Mouse (Mus musculus): ENCODE data around the gene Corin. TPM values are rescaled to one million over a fixed set of nuclear protein-coding genes. Genes with fewer than 3 reads are reported as not detected.

Gene Corin
- polyA plus RNA-seq, 1 experiment = not detected

DNA sequence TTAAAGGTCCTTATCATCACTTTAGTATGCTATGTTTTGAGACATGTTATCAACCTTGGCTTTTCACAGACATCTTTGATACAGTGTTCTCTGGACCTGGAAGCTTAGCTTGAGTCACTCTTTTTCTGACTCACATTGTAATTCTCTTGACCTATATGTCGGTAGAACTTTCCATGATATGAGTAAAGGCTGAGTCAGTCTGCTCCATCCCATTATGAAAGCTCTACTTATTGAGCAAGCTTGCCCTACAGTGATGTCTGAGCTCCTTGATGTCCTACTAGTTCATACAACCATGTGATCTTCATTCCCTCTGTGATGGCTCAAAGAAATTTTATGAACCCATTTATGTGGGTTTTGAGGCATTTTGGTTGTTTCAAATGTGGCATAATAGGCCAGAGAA is 254.1 kb downstream of the Corin start:
- peaks cover 3% of the 10 kb centered on the region for H3K4me1 ChIP-seq (ENCODE audit: control insufficient read depth, insufficient read depth, low read length)

More for the DNA sequence above, 254.1 kb downstream of the Corin start:
- Histone ChIP-seq H3K4me3 (ENCODE audit: insufficient read depth, low read length) (no peak overlapping the region), H3K27ac (ENCODE audit: insufficient read depth, low read length) (peak overlapping the region; percentile 40; the same call in 1 of the 2 replicates)
- TF ChIP-seq POLR2A (IDR thresholded peaks at IDR 0.05; ENCODE audit: low read depth, low read length) (no peak), CTCF (IDR thresholded peaks at IDR 0.05; ENCODE audit: borderline replicate concordance, insufficient read depth, low read length) (no peak)

Other genes with a start within 250 kb of the Corin start
- 28.5 and 52.7 TPM in 2 replicates for gene Nfxl1, start 55.2 kb upstream of the Corin start, polyA plus RNA-seq (2011; ENCODE audit: insufficient read length, low read depth, missing spikeins)
- gene Zar1, start 76.8 kb upstream of the Corin start, polyA plus RNA-seq (2011; ENCODE audit: insufficient read length, low read depth, missing spikeins) = 0.27 TPM in 1 of 2 replicates, not detected in the other
- not detected in 2 replicates for gene Gm5868, start 83.1 kb upstream of the Corin start, polyA plus RNA-seq (2011; ENCODE audit: insufficient read length, low read depth, missing spikeins)
- not detected in 2 replicates for gene Cnga1, start 139.8 kb upstream of the Corin start, polyA plus RNA-seq (2011; ENCODE audit: insufficient read length, low read depth, missing spikeins)
- 6.2 and 19.6 TPM in 2 replicates for gene Nipal1, start 143.3 kb upstream of the Corin start, polyA plus RNA-seq (2011; ENCODE audit: insufficient read length, low read depth, missing spikeins)
- 0.12 and 0.16 TPM in 2 replicates for gene Txk, start 248.3 kb upstream of the Corin start, polyA plus RNA-seq (2011; ENCODE audit: insufficient read length, low read depth, missing spikeins)

Measured in embryonic fibroblast, embryonic 13.5 days (primary cell).